Mouse (Mus musculus): ENCODE measurements around the gene Kifc3.
"Not testable (repeated sequence)": the region's sequence is repeated elsewhere in the genome, so short reads cannot be mapped to it uniquely, and the experiment has no call there.

Kifc3 gene

GRCm38 (mm10) chr8:95201491-95201890 lies 1.1 kb downstream of the Kifc3 start:
- no peak for DNase-seq

DNA sequence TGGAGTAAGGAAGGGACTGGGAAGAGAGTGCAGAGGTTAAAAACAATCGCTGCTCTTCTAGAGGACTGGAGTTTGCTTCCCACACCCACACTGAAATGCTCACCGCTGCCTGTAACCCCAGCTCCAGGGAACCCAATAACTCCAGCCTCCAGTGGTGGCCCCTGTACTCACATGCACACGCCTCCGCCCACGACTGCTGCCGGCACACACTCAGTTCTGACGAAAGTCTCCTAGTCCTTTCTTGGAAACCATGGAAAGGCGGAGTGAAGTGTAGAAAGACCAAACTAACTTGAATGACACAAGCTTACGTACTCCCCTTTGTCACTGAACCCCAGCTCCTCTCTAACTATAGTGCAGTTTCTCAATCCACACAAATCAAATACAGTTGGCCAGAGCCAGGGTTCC lies 2.6 kb downstream of the Kifc3 start:
- no peak for DNase-seq

DNA sequence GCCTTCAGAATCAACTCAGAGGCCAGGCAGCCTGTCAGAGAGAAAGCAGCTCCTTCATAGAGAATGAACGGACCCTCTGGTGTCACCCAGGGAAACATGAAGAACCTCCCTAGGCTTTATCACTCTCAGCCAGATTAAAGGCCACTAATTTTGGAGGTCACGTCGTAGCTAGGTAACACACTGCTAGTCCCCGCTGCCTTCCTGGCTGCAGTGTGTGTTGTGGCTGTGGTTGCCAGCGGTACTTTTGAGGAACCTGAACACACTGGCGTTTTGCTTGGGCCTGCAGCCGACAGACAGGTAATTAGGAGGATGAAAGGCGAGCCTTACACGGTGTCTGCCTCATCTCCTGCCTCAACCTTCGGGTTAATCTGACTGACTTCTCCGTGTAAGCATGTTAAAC lies 6.9 kb downstream of the Kifc3 start:
- no peak for DNase-seq

DNA sequence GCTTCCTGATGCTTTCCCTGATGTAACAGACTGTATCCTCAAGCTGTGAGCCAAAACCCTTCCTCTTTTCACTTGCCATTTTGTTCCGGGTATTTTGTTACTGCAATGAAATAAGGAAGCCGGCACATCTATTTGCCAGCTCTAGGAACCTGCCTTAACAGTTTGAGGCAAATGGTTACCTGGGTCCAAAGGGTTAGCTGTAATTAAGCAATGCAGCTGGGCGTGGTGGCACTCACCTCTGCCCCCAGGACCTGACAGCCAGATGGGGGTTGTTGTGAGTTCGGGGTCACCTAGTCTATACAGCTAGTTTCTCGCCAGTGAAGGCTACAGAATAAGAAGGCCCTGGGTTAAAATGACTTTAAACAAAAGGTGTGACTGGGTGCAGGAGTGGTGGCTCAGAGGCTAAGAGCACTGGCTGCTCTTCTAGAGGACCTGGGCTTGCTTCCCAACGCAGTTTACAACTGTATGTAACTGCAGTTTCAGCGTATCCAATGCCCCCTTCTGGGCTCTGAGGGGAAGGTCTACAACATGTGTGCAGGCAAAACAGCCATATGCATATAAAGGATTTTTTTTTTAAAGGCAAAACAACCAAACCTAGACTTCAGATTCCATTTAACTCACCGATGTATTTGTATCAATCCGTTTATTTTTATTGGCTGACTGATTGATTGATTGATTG lies 11.0 kb downstream of the Kifc3 start:
- DNase-seq = no peak

GRCm38 (mm10) chr8:95187579-95187978 lies 15.0 kb downstream of the Kifc3 start:
- no peak for DNase-seq

DNA sequence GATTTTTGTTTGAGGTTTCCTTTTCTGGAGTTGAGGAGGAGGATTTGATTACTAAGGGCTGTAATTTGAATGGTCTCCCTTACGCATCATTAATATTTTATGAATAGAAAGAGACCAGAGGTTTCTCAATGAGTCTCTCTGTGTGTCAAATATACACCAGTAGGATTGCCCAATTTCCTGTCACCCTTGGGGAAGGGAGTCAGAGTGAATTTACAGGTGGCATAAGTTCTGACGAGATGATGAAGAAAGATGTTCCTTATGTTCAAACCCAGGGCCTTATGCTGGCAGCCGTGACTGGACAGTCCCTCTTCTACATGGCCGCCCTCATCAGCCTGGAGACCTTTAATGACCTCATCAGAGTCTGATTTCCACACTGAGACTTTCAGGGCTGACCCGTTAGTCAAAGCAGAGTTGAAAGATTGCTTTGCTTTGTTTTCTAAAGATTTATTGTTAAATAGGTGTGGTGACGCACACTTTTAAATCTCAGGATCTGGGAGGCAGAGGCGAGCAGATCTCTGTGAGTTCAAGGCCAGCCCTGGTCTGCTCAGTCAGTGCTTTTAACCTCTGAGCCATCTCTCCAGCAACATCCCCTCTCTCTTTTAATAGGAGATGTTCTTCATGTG lies 16.6 kb downstream of the Kifc3 start:
- no peak for DNase-seq

GRCm38 (mm10) chr8:95185104-95185503 lies 17.5 kb downstream of the Kifc3 start:
- DNase-seq = no peak

GRCm38 (mm10) chr8:95184171-95184570 lies 18.4 kb downstream of the Kifc3 start:
- DNase-seq = no peak

GRCm38 (mm10) chr8:95181850-95182249 lies 20.8 kb downstream of the Kifc3 start:
- no peak for DNase-seq

GRCm38 (mm10) chr8:95178191-95178590 lies 24.4 kb downstream of the Kifc3 start:
- no peak for DNase-seq

GRCm38 (mm10) chr8:95176985-95177384 lies 25.6 kb downstream of the Kifc3 start:
- no peak for DNase-seq

GRCm38 (mm10) chr8:95175808-95176207 lies 26.8 kb downstream of the Kifc3 start:
- DNase-seq = peak; percentile 57

GRCm38 (mm10) chr8:95175306-95175705 lies 27.3 kb downstream of the Kifc3 start:
- DNase-seq = peak; percentile 19

DNA sequence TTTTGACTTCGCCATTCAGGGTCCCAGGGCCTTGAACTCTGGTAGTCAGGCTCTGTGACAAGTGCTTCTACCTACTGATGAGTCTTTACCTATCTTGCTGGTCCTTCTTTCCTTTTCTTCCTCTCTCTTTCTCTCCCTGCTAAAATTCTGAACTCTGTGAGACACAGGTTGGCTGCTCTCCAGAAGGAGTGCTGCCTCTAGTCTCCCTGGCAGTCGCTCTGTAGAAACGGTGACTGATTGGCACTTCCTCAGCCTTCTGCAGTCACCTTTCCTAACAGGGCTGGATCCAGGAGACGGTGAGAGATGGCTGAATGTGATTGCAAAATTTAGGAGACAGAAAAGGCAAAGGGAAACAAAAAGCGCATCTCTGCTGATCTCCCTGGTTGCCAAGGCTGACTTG lies 30.2 kb downstream of the Kifc3 start:
- no peak for DNase-seq

DNA sequence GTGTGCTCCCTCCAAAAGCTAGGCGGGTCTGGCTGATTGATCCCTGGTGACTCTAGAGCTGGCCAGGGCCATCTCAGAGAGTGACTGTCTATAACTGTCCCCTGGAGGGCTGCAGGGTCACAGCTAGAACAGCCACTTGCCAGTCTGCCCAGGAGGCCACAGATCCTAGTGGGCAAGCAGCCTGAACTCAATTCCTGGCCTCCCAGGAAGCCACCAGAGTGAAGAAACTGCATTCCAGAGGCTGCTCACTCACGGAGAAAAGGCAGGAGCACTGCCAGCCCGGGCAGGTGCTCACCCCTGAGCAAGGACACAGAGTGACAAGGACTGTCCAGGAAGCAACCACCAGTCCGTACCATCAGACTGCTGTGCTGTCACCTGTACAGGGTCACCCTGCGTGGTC lies 34.9 kb downstream of the Kifc3 start:
- DNase-seq = no peak

GRCm38 (mm10) chr8:95166400-95166799 lies 36.2 kb downstream of the Kifc3 start:
- no peak for DNase-seq

DNA sequence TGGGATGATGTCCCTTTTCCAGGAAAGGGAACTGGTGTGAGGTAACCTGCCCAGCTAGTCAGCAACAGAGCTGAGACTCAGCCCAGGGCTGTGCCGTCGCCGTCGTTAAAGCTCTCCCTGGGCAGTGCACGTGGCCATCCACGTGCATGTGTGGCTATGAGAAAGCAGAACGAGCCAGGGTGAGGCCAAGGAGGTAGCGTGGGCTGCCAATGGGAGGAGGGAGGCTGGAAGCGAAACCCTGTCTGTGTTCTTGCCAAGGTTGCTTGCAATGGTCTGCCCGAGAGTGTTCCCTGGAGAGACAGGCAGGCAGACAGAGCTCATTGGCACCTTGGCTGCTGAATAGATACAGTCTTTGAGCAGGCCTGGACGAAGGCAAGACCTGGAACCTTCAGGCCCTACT lies 36.7 kb downstream of the Kifc3 start:
- DNase-seq = no peak

- no peak for DNase-seq
These were observed 38.1 kb downstream of the Kifc3 start for GRCm38 (mm10) chr8:95164469-95164868.

- DNase-seq = not testable (repeated sequence)
These were observed 38.6 kb downstream of the Kifc3 start for GRCm38 (mm10) chr8:95163969-95164368.

DNA sequence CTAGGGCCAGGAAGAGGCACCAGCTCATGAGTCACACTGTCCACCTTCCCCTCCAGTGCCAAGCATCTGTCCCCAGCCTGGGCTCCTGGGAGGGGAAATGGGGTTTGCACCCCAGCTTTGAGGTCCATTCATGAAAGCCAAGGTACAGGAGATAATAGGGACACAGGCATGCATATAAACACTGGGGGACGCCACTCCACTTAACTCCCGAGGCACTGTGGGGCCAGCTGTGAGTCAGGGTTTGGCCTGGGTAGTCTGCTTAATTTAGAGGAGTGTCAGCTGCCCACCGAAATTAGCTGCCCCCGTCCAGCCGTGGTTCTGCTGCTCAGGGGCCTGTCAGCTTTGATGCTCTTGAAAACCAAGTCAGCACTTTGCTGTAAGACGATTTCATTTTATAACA lies 39.8 kb downstream of the Kifc3 start:
- no peak for DNase-seq

DNA sequence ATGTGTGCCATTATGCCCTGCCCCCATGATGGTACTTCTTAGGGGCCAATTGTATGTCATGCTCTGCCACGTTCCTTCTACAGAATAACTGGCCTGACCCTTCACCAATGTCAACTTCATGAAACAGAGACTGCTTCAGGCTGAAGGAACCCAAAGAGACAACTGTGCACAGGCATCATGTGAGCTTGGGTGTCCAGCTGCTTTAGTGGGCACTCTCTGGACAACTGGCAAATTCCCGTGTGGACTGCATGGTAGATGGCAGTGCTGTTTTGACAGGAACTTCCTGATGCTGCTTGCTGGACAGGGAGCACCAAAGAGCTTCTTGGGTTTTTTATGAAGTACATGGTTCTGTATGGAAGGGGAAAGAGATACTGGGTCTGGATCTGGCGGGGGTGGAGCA lies 43.3 kb downstream of the Kifc3 start:
- DNase-seq = no peak

DNA sequence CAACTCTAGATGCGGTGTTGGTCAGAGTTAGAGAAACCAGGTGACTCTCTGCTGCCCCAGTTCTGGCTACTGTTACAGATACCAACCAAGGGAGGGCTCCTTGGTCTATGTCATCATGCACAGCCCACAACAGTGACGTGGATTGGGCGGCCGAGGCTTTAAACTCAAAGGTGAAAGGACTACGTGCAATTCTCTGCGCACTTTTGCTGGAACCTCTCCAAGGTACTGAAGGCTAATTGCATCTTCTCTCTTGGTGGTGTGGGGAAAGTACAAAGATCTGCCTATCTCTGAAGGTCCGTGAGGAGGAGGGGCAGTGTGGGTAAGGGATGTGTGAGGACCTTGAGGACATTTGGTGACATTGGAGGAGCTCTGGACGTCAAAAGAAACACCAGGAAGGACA lies 44.0 kb downstream of the Kifc3 start:
- no peak for DNase-seq

- DNase-seq = no peak
These were observed 45.5 kb downstream of the Kifc3 start for GRCm38 (mm10) chr8:95157145-95157544.

DNA sequence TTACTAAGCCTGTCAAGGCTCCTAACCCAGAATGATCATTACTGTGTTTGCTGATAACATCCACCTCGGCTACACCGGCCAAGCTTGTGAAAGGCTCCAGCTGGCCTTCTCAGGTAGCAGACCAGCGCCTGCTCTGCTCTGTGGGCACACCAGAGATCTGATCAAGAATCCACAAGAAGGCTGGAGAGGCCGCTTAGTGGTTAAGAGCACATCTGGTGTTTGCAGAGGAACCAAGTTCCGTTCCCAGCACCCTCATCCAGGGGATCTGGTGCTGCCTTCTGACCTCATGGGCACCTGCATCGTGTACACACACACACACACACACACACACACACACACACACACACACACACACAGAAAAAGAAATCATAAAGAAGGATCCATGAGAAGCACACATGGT lies 46.5 kb downstream of the Kifc3 start:
- no peak for DNase-seq

DNA sequence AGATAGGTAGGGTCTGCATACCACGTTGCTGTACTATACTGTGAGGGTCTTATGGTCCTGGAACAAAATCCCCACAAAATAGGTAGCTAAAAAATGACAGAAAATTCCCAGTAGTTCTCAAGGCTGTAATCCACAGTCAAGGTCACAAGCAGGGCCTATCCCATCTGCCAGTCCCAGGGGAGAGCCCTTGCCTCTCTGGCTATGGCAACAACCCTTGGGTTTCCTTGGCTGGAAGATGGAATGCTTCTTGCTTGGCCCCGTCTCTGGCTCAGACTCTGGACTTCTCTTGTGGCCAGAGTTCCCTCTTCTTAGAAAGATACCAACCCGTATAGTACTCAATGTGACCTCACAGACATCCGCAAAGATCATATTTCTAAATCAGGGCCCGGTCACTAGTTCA lies 47.3 kb downstream of the Kifc3 start:
- DNase-seq = no peak
